Mouse (Mus musculus): ENCODE measurements around the gene Zfp292.

- TF ChIP-seq SIN3A (IDR thresholded peaks at IDR 0.05; ENCODE audit: low read length): no peak
- TF ChIP-seq POLR2A (IDR thresholded peaks at IDR 0.05; ENCODE audit: low read depth, low read length): no peak
- no peak for TF ChIP-seq GABPA (IDR thresholded peaks at IDR 0.05; ENCODE audit: insufficient replicate concordance, low read depth, low read length)
- no peak for TF ChIP-seq SMC3 (IDR thresholded peaks at IDR 0.05; ENCODE audit: low read depth, low read length)
- TF ChIP-seq POLR2AphosphoS2 (IDR thresholded peaks at IDR 0.05; ENCODE audit: low read depth, low read length): no peak
- TF ChIP-seq CTCF (conservative IDR thresholded peaks at IDR 0.05 in 1 of 2, IDR thresholded peaks at IDR 0.05 in 1 of 2; ENCODE audit: low read depth in 2 of 2, low read length in 2 of 2): no peak
- no peak for TF ChIP-seq TCF12 (IDR thresholded peaks at IDR 0.05; ENCODE audit: low read depth, low read length)
- no peak for TF ChIP-seq JUND (conservative IDR thresholded peaks at IDR 0.05; ENCODE audit: low read depth, low read length)
- TF ChIP-seq EP300 (IDR thresholded peaks at IDR 0.05; ENCODE audit: low read length): no peak
Observed at GRCm38 (mm10) chr4:34898497-34898896, 15.7 kb upstream of the Zfp292 start.
